Mouse (Mus musculus) kidney, adult 2 months (tissue): ENCODE measurements around the gene Fam193a.

Experiments used
- CTCF ChIP-seq: fragments of 200-500 bp; conservative IDR thresholded peaks from 2 replicates; pipeline ENCODE4 v1.5.1; 2011; ENCODE audit warnings: low read depth, mild to moderate bottlenecking, control low read depth, low read length, moderate library complexity, mixed read lengths; ENCODE audit not compliant: insufficient read depth, insufficient read length
- POLR2A ChIP-seq: fragments of 200-500 bp; IDR thresholded peaks from one replicate; pipeline ENCODE4 v1.6.1; 2011; ENCODE audit warnings: low read depth, low read length, control low read depth

GRCm38 (mm10) chr5:34534776-34535581, 165.2 kb downstream of the Fam193a start:
- no peak for TF ChIP-seq CTCF
- TF ChIP-seq POLR2A, result no peak
